Mouse (Mus musculus) lung, postnatal 0 days (tissue): ENCODE results near the gene Hhat.

Source experiments
- CTCF ChIP-seq: IDR thresholded peaks from 2 replicates; pipeline ENCODE4 v1.5.1; 2016; ENCODE audit warnings: antibody characterized with exemption, mild to moderate bottlenecking
- EP300 ChIP-seq: IDR thresholded peaks from 2 replicates; pipeline ENCODE4 v1.6.1; 2016; ENCODE audit warnings: antibody characterized with exemption, mild to moderate bottlenecking, control low read depth

- TF ChIP-seq EP300 (no peak), CTCF (no peak)
Observed at GRCm38 (mm10) chr1:192542093-192542492, 228.9 kb downstream of the Hhat start.
